Mouse (Mus musculus) left cerebral cortex, postnatal 10 days (tissue): ENCODE data around the gene Ngrn. TPM values are rescaled to one million over a fixed set of nuclear protein-coding genes. Genes with fewer than 3 reads are reported as not detected.

Source experiments
- DNase-seq, 2 experiments: peaks; one replicate each; pipeline ENCODE4 v3.0.0; 2021 to 2022; ENCODE audit warnings: low spot score in 2 of 2, mixed read lengths in 1 of 2; ENCODE audit errors: extremely low spot score in 1 of 2
- intact Hi-C: fragments of 180-260 bp; cut with DNase I; formaldehyde crosslinking; loops from one replicate; pipeline ENCODE4 v1.15.1; 2025
- total RNA-seq, 2 experiments: library from RNA; stranded (reverse); gene quantifications; 2 replicates each; pipeline ENCODE4 v1.2.3; 2021

Ngrn gene
- total RNA-seq, 2 experiments from 2014 or later = 43.9 to 46.8 TPM

- intact Hi-C loops = no loop called here
- no peak for DNase-seq
These were observed 8.1 kb upstream of the Ngrn start for GRCm38 (mm10) chr7:80252886-80253285.

- DNase-seq = no peak
- intact Hi-C loops = no loop called here
These were observed 5.0 kb upstream of the Ngrn start for GRCm38 (mm10) chr7:80255981-80256380.

DNA sequence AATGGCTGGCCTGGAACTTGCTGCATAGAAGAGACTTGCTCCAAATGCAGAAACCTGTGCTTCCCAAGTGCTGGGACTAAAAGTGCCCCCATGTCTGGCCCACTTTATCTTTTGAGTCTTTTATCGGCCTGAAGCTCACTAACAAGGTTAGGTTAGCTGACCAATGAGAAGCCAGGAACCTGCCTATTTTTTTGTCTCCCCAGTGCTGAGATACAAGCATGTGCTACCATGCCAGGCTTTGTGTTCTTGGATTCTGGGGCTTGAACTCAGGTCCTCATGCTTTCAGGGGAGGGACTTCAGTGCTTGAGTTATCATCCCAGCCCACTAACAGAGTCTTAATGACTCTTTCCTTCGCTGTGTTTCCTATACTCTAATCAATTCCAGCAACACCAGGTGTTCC is 3.3 kb upstream of the Ngrn start:
- intact Hi-C loops = no loop called here
- DNase-seq = no peak

DNA sequence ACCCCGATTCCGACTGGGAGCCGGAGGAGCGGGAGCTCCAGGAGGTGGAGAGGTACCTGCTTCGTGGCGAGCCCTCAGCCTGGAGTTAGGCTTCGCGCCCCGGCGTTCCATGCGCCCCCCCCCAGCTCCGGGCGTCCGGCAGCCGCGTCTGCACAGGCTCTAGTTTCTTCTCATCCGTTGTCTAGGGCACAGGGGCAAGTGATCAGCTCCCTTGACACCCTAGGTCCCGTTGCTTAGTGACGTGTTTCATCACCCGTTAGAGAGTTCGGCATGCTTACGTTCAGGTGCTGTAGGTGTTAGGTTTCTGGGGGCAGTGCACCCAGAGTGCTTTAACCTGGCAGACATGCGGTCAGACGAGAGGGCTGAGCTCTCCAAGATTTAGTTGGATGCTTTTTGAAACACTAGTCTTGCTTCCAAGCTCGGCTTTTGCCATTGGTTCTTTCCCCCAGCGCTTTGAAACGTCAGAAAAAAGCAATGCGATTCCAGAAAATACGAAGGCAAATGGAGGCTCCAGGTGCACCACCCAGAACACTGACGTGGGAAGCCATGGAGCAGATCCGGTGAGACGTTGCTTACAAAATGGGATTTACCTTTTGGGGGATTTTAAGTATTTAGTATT is 466 bp downstream of the Ngrn start:
- DNase-seq = peak in 1 of 2 experiments; percentile 20
- intact Hi-C loops = no loop called here

GRCm38 (mm10) chr7:80264606-80265005 is 3.6 kb downstream of the Ngrn start:
- DNase-seq = no peak
- intact Hi-C loops = no loop called here

DNA sequence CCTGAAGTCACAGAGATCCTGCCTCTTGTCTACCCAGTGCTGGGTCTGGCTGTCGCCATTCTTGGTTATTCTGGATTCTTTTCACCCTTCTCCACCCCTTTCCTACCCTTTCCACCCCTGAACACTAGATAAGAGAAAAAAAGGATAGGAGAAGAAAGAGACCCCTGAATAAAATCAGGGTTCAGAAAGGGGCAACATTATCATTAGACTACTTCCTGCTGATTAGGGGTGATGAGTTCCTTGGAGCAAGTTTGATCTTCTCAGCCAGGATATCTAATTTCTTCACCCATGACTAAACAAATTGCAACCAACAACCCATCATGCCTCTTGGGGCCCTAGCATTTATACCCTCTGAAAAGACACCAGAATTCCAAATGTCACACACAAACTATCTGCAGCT is 6.7 kb downstream of the Ngrn start:
- no peak for DNase-seq
- intact Hi-C loops = no loop called here

- DNase-seq = peak; percentile 95 to 98
- intact Hi-C loops = no loop called here
These were observed 8.1 kb downstream of the Ngrn start, which contains the start of gene Vps33b for GRCm38 (mm10) chr7:80268897-80269750. TSS of gene Vps33b (plus strand) at chr7:80269649.

- intact Hi-C loops = no loop called here
- DNase-seq = peak in 1 of 2 experiments; percentile 56
These were observed 8.8 kb downstream of the Ngrn start for GRCm38 (mm10) chr7:80269751-80270255.

DNA sequence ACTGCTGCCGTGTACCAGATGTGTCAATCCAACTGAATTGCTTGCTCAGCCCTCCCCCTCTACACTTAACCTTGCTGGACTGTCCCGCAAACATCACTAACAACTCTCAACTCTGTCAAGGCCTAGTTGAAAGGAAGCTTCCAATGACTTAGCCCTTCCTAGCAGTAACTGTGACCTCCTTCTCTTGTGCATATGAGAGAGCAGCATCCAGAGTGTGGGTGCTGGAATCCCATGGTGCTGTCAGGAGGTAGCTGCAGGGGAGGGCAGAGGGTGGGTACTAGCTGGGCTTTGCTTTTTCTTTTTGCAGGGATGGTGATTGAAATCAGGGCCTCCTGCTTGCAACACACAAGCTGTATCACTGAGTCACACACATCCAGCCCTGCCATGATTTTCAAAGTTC is 12.4 kb downstream of the Ngrn start:
- no peak for DNase-seq
- intact Hi-C loops = no loop called here

DNA sequence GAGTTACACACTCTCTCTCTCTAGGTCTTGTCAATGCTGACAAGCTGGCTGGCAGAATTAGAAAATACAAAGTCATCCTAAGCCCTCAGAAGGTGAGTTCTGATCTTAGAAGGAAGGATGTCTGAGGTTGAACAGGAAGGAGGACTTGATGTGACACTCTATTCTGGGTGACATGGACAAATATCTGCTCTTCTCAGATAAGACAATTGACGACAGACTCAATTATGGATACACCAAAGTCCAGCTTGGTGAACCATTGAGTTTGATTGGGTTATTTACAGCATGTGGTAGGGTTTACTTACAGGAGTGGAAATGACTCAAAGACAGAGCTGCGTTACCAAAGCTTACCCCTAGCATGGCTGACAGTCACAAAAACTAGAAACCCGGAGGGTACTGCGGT is 15.4 kb downstream of the Ngrn start:
- DNase-seq = no peak
- intact Hi-C loops = no loop called here

DNA sequence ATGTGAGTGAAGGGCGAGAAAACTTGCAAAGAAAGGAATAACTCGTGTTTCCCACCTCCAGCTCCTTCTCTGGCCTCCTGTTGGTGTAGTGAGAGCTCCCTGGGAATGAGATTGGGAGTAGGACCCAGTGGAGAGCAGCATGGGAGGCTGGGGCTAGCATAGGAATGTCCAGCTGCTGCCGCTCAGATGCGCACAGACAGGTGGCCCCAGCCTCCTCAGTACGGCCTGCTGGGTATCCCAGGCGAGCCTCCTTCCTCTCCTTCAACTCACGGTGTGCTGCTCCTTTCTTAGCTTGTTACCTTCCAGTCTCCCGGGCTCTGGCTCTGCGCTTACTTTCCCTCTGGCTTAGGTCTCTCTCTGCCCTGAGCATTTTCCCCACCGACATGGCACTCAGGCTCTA is 19.0 kb downstream of the Ngrn start:
- intact Hi-C loops = no loop called here
- no peak for DNase-seq

- intact Hi-C loops = no loop called here
- DNase-seq = no peak
These were observed 20.0 kb downstream of the Ngrn start for GRCm38 (mm10) chr7:80280998-80281397.

DNA sequence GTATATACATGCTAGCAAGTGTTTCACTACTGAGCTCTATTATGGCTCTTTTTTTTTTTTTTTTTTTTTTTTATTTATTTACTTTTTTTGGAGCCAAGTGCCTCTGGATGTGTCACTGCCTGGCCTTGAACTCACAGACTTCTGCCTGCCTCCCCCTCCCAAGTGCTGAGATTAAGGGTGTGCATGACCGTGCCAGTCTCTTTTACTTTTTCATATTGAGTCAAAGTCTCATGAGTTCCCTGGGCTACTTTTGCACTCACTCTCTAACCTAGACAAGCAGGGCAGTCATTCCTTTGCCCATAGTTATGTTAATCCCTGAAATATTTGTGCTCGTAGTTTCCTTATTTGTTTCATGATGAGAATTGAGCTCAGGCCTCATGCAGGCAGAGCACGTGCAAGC is 20.6 kb downstream of the Ngrn start:
- no peak for DNase-seq
- intact Hi-C loops = no loop called here

DNA sequence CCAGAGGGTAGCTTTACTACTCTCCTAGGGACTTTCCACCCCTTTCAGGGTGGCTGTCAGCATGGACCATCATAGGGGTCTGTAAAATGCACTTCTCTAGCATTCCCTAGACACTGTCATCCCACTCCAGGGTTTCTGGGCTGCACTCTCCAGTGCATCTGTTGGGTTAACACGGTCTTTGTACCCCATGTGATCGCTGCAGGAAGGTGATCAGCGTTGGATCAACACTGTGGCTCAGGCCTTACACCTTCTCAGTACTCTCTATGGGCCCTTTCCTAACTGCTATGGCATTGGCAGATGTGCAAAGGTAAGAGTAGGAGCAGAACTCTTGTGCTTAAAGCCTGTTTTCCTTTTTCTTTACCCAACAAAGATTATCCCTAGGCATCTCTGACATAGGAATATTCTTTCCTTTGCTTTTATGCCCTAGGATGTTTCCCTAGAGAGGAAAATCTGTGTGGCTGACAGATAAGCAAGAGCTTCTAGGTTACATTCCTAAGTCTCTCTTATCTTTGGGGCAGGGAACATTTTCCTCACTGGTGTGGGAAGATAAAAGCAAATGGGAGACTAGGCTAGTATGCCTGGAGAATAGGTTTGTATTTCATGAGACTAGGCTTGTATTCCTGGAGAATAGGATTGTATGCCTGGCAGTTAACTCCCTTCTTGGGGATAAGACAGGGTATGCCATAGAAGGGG is 22.4 kb downstream of the Ngrn start:
- DNase-seq = no peak
- intact Hi-C loops = no loop called here

DNA sequence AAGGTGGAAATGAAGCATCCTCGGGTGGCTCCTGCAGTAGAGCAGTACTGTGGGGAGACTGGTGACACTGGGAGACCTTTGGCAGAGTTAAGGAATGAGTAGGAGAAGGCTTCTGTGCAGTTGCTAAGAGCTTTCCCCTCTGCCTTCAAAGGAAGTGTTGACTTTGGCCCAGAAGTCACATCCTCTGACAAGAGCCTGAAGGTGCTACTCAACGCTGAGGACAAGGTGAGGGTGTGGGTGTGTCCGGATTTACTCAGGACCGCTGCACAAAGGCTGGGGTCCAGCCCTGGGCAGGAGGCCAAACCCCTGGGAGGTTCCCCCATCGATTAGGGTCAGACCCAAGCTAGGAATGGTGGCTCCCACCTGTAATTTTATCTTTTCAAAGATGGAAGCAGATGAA is 23.4 kb downstream of the Ngrn start:
- intact Hi-C loops = no loop called here
- DNase-seq = no peak

GRCm38 (mm10) chr7:80285725-80286124 is 24.7 kb downstream of the Ngrn start:
- intact Hi-C loops = no loop called here
- DNase-seq = no peak

- no peak for DNase-seq
- intact Hi-C loops = no loop called here
These were observed 26.7 kb downstream of the Ngrn start for GRCm38 (mm10) chr7:80287736-80288135.

DNA sequence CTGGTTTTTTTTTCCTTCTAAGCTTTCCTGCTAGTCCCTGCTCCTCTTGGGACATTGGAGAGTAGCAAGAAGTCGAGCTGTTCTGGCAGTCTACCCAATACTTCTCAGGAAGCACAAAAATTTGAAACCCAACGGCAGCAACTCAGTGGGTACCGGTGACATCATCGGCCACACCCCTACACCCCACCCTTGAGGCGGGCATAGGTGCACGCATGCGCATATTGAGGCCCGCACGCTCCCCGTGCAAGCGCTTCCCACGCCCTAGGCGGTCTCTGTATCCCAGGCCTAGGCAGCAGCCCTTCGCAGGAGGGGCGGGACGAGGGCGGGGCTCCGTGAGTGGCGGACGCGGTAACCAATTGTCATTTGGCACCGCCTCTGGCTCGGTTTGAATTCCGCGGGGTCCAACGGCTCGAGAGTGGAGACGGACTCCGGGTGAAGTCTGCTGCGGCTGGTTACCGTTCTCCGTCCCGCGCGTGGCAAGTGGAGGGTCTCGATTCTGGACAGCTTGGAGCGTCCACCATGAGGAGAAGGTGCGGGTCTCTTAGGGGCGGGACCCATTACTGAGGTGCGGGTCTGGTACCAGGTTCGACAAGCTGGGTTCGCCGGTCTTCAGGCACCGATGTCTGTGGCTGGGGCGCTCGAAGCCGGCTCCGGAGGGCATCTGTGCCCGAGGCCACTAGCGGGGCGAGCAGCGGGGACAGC is 33.2 kb downstream of the Ngrn start, which contains the start of gene Prc1:
Prc1 (plus strand) TSS at position 389 of the 702 bp plus-strand sequence.
- DNase-seq = peak; percentile 97
- intact Hi-C loops = no loop called here
